Mouse (Mus musculus) frontal cortex, postnatal 25 days (tissue): ENCODE results near the gene Nek9.
A peak's percentile ranks its signal among the peaks of the same experiment; 100 is the strongest.

Source experiments
- DNase-seq, 2 experiments: peaks; one replicate each; pipeline ENCODE4 v3.0.0; 2022; ENCODE audit warnings: low spot score in 2 of 2

The Nek9 gene

DNA sequence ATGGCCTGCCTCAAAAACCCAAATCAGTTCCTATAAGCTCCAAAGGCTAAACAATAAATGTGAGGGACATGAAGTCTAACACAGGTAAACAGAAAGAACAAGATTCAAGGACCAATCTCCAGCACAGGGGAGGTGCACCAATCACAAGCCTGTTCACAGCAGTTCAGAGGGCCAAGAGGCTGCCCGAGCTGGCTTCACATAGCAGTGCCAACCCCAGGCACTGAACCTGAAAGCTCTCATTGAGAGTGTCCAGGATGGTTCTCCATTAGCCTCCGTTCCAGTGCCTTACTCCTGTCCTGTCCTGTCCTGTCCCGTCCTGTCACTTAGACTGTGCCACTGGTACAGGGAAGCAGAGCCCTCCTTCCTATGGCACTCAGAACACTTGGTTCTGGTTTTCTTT lies 8.0 kb upstream of the Nek9 start:
- DNase-seq = no peak

DNA sequence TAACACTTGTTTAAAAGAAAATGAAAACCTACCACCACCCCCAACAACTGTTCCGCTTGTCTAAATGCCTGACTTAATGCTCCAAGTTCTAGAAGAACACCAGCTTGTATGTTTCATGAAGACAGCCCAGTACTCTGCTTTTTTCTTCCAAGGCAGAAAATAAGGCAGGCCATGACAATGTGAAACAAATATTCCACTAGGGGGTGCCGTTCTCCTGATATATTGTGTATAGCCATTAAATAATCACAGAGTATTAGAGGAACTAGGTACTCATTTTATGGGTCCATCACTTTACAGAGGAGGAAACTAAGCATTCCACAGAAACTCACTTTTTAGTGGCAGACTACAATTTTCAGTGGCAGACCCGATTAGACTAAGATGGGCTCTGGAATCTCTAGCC lies 7.2 kb upstream of the Nek9 start:
- no peak for DNase-seq

DNA sequence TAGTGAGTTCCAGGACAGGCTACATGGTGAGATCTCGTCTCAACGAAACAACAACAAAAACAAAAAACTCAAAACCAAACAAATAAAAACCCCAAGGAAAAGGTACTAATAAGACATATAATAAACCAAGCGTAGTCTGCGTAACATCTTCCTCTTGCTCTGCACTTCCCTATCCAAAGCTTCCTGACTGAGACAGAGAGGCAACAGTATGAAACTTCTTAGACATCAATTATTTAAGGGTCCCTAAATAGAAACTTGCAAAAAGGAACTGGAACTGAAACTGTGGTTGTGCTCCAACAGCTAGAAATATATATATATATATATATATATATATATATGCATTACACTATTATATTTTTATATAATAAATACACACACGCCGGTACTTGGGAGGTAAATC lies 6.4 kb upstream of the Nek9 start:
- no peak for DNase-seq

DNA sequence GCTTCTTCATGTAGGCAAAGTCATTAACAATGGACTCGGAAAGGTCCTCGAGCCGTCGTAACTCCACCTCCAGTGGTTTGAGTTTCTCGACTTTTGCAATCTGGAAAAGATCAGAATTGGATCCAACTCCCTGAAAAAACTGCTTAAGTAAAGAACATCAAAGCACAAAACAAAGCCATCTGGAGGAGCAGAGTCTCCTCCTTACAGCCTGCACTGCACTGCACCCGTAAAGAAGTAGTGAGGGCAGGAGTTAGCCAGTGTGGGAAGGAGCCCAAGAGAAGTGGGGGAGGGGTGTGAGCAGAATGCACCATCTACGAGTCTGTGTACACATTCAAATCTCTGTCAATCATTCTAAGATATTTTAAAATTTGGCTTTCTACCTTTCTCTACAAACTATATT lies 5.1 kb upstream of the Nek9 start:
- DNase-seq = no peak

DNA sequence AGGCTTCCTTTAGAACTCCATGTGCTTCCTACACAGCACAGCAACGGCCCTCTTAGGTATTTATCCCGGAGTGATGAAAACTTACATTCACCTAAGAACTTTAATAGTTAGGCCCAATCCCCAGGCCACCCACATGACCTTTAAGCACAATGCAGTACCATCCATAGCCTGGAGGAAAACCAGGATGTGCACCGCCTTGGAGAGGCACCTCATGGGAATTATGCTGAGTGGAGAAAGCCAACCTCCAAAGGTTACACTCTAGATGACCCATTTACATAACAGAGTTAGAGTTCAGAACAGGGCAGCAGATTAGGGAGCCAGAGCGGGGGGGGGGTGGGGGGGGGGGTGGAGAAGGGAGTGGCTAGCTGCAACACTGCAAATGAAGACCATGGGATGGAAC lies 3.1 kb upstream of the Nek9 start:
- no peak for DNase-seq

DNA sequence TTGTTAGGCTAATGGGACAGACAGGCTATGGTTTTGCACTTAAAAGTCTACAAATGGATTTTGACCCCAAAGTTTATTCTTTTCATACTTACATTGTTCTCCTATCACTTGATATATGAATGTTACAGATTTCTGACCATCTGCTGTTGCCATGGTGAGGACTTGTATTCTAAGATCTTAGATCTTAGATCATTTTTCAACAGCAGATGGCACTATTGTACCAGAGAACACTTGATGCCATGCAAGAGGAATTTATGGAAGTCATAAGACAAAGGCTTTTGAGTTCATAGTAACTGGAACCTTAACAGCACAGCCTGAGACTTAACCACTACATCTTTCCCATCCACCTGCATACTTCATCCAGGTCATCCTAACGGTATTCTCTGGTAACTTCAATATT lies 2.0 kb upstream of the Nek9 start:
- DNase-seq = no peak

DNA sequence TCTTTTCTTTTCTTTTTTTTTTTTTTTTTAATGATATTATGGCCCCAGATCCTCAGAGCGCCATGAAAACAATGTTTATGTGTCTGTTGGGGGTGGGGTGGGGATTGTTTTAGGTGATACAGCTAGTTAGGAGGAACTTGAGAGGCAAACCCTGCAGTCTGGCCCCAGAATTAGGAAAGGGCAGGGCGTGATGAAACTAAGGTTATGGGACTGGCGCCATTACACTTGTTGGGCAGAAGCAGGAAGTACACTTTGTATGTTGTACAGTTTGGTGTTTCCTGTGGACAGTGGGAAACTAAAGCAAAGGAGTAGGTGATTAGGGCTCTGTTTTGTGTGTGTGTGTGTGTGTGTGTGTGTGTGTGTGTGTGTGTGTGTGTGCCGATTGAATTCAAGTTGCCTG lies 785 bp upstream of the Nek9 start:
- no peak for DNase-seq

DNA sequence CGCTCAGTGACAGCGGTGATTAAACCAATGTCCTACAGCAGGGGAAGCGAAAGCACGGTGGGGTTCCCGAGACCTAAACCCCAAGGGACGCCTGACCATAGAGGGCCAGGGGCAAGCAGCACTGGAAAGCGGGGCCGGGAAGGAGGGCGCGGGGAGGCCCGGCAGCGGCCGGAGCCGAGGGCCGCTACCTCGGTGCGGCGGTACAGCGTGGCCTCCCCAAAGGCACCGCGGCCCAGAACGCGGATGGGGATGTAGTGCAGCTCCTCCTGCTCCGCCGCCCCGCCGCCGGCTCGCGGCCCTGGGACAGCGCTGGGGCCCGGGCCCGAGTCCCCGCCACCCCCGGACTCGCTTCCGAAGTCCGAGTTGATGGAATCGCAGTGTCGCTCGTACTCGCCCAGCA lies 347 bp downstream of the Nek9 start:
- DNase-seq = no peak

DNA sequence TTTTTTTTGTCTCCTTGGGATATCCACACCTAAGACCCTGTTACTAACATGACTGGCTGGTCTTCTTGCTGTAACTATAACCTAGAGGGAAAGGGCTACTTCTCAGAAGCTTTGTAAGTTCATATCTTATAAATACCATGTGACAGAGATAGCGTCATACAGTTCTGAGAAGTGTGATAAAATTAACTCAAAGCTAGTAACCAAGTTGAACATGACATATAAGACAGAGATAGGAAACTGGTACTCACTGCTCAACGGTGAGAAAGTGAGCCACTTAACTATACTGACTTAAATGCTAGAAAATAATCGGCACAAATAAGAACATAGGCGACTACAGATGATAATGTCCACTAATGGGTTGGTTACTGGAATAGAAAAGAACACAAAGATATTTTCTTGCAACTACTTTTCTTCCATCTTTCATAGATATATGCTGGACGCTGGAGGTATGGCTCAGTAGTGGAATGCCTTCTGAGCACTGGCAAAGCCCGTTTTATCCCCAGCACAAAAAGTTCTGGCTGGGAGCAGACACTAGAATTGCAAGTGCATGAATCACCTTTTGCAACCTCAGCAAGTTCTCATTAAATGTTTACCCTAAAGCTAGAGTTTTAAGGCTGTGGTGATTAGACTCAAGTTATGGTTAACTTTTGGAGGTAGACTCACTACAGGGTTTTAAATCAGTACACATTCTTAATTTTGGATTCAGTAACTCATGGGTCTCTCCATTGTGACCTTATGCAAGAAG lies 1.4 kb downstream of the Nek9 start:
- DNase-seq = no peak

DNA sequence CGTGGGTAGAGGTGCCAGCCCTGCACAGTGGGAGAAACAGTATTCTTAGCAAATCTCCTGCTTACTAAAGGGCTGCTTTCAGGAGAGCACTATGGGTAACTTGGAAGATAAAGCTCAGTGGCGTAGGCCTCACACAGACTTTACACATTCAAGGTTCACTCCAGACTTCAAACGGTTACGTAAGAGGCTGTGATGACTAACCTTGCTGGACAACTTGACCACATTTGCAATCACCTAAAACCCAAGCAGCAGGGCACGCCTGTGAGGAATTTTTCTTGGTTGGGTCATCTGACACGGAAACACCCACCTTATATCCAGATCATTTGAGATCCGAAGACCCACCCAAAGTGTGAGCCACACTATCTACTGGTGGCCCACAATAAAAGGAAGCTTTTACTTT lies 9.0 kb downstream of the Nek9 start:
- DNase-seq = no peak

DNA sequence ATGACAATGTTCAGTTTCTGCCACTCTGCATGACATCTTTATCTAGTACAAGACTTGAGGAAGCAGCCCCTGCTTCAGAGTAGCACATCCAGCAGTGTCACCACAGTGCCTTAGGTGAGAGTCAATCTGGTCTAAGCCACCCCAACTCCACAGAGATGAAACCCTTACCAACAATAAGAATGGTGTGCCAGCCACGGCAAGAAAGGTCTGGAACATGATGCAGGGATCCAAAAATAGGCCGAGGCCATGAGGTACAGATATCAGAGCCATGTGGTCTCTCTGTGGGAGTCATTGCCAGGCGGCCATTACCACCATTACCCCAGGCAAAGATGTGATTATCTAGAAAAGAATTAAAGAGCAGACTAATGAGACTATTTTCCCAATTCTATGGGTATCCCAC lies 30.5 kb downstream of the Nek9 start:
- no peak for DNase-seq

DNA sequence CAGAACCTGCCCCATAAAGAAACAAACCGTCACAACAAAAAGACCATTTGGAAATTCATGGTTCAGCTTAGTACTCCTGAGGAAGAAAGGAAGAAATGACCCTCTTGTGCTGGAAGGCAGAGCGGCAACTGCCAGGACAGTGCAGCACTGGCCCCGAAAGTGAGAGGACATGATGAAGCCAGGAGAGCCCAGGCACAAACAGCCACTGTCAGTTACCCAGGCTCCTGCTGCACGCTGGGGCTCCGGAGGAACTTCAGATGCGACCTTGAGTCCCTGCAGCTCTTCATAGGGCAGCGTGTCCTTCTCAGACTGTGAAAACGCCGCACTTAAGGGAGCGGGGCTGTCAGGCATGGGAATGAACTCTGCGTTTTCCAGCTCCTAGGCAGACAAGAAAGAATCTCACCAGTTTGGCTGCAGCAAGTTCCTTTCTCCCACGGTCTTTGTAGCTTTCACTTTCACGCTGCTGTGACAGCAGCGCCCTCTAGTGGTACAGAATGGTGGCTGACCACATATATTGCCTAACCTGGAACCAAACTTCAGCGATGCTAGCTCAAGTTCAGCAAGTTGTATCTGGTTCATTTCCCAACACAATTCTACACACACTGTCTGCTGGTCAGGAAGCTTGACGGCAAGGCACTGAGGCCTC lies 33.8 kb downstream of the Nek9 start:
- DNase-seq = peak; percentile 83 to 87

DNA sequence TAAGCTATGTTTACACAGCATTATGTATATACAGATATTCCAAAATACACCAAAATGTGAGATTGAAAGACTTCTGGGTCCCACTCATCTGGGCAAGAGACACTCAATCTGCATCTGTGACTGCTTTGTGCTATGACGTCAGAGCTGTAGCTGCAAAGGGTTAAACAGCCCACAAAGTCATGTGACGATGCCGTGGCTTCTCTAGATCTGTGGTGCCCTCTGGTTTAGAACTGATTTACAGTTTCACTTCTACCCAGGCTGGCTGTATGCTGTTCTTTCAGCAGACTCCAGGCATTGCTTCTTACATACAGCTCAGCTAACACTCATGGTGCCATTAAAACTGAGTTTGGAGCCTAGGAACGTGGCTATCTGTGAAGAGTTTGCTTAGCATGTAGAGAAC lies 34.4 kb downstream of the Nek9 start:
- DNase-seq = no peak

DNA sequence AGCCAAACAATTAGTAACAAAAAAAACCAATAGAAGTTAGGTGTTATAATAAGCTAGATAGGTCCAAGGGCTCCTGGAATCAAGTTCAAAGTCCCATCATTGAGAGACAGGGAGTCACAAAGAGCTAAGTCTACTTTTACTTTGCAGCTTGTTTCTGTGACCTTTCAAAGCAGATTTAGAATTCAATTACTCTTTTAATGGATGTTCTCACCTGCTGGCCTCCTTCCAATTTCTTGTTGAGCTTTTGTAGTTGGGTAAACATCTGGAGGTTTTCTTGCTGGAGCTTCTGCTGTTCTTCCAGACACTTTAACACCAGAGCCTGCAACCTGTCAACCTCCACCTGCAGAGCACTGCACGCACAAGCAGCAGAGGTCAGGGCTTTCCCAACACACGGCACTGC lies 35.9 kb downstream of the Nek9 start:
- DNase-seq = no peak

DNA sequence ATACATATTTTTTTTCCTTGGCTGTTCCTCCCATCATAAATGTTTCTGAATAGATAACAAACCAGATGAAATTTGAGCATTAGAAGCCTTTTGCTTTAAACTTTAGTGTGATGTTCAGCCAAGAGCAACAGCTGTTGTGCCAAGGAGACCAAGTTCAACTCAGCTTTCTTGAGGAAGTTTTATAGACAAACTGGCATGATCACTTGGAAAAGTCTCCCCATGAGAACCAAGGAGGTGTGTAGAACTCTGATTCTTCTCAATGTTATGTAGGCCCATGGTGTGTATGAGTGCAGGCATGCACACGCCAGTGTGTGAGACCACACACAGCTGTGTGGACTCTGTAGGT lies 40.4 kb downstream of the Nek9 start:
- DNase-seq = no peak

DNA sequence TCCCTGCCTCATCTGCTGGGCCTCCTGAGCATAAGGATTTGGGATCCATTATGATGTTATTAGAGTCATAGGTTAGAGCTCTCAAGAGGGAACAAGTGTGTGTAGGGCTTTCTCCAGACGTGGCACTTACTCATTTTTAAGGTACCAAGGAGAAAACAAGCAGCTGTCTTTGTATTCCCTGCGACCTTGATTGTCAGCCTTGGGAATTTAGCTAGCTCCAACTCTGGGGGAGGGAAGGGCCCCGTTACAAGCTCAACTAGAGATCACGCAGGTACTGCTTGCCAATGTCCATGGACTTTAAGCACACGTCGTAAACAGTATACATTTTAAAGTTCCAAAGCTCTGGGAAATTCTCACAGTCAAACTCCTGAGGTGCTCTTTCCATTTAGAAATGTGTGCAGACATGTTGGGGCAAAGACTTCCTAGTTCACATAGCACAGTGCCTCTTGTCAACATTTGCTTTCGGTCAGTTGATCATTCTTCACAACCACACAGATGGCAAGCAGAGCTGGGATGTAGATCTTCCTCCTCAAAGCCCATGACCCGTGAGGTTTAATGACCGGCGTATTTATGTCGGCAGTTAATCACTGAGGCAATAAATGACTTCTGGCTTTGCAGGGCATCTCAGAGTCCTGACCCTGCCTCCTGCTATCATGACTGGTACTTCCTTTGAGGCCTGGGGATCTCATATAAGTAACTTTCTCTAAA lies 40.9 kb downstream of the Nek9 start:
- no peak for DNase-seq

DNA sequence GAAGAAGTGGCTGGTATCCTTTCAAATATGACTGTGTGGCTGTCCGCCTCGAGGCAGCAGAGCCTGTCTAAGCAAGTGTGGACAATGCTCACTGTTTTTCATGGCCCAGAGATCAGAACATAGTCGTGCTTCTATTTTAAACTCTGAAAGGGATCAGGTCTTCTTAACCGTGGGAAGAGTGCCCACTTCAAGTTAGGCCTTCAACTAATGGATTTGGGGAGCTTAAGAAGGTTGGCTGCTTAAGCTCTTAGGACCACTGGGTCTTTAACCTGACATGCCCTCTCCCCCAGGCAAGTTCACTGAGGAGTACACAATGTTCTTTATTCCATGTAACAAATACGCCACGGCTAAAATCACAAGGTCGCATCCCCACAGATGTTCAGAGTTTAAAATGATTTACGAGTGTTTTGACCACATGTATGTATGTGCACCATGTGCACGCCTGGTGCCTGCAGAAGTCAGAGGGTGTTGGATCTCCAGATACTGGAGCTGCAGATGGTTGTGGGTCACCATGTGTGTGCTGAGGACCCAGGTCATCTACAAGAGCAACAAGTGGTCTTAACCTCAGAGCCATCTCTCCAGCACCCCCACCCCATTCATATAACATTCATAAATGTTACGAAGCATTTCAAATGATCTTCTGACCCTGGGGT lies 41.7 kb downstream of the Nek9 start:
- DNase-seq = no peak

DNA sequence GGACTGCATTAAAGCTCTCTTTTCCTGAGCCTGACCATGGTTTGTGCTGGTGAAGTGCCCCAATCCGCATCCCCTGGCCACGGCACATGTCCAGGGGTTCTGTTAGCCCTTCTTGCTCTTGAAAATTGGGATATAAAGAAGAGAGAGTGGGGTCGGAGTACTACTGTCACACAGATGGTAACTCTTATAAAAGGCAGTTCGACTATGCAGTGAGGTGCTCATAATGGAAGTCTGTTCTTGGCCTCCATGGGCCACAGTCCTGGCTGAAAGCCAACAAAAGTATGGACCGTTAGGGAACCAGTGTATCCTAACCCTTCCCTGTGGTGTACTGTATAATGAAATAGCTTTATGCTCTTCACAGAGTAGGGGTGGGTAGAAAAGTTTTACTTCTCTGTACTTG lies 42.2 kb downstream of the Nek9 start:
- DNase-seq = no peak

DNA sequence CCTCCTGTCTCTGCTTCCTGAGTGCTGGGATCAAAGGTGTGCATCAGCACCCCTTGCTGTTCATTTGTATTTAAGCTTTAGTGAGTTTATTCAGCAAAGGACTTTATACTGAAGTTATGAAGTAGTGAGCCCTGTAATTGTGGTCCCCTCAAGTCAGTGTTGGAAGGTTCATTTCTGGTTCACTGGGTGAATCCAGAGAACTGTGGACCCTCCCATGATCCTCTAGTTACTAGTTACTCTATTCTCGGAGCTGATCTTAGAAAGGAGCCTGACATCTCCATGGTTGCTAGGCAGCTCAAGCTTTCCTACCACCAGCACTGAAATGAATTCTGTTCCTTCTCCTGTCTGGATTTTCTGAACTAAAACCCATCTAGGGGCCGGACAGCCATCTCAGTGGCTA lies 43.7 kb downstream of the Nek9 start:
- DNase-seq = no peak

DNA sequence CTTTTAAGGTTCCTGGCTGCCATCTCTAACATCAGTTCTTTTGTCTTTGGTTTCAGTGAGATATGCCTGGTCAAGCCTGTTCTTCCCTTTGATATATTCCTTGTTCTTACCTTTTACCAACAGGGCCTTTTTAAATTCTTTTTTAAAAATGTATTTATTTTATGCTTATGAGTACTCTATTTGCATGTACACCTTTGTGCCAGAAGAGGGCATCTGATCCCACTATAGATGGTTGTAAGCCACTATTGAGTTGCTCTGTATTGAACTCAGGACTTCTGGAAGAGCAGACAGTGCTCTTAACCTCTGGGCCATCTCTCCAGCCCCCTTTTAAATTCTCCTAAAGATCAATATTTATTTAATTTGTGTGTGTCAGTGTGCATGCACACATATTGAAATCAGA lies 46.3 kb downstream of the Nek9 start:
- no peak for DNase-seq

DNA sequence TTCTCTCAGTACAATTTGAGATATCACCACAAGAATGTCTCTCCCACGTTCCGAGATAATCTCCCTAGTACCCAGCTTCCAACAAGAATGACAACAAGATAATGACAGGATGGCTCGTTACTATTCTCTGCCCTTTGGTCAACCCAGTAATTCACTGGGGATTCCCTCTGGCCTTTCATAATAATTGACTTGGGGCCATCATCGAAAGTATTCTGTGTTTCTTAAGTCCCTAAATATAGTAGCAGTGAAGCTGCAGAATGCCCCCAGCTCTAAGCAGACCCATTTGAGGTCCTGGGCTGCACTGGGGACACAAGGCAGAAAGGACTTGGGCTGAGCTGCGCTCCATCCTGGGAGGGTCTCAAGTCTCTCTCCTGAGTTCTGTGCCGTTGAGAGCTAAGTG lies 46.9 kb downstream of the Nek9 start:
- no peak for DNase-seq

DNA sequence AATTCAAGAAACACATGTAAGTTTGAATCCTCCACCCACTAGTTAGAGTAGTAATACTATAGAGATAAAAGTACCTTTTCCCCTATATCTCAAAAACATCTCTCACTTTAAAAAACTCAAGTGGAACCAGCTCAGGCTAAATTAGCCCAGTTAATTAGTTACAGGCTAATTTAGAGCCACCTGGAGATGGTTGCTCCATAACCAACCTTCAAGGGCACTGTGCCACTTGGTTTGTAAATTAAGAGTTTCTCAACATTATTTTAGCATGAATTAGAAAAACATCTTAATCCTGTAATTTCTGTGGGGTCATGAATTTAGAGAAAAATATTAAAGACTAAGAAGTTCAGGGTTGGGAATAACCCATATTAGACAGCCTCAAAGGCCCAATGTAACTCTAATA lies 47.6 kb downstream of the Nek9 start:
- DNase-seq = no peak

DNA sequence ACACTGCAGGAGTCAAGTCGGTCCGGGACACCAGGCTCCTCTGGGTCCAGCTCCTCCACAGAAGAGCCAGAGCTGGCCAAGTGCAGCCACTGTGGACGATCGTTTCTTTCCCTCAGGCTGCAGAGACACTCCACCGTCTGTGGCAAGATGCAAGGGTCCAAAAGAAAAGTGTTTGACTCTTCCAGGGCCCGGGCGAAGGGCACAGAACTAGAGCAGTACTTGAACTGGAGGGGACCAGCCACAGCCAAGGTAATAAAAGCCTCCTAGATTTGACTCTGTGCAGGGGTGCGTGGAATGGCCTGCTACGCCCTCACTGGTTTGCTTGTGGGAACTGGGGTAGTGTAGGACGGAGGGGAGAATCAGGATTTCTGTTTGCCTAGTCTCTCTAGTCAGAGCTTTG lies 48.5 kb downstream of the Nek9 start:
- no peak for DNase-seq
